Mouse (Mus musculus) hindbrain, embryonic 16.5 days (tissue): Measurements from ENCODE around the gene Trappc4. TPM values are rescaled to one million over a fixed set of nuclear protein-coding genes. Genes with fewer than 3 reads are reported as not detected.
A peak's percentile ranks its signal among the peaks of the same experiment; 100 is the strongest.
"Not testable (repeated sequence)": the region's sequence is repeated elsewhere in the genome, so short reads cannot be mapped to it uniquely, and the experiment has no call there.

Source experiments
- ATAC-seq: fragments of 200-750 bp; cut with Nextera tagmentation; 2 replicates; pipeline ENCODE4 v1.8.0; 2017; ENCODE audit warnings: moderate TSS enrichment, moderate library complexity
- H3K27ac ChIP-seq: fragments of 300-500 bp; sonication (generic); 2 replicates; pipeline ENCODE4 v1.5.1; 2014; ENCODE audit warnings: low read depth, mild to moderate bottlenecking, control low read depth, low read length, moderate library complexity
- H3K27me3 ChIP-seq: fragments of 300-500 bp; sonication (generic); replicated peaks from 2 replicates; pipeline ENCODE4 v1.6.1; 2014; ENCODE audit warnings: low read length; ENCODE audit not compliant: control insufficient read depth, insufficient read depth
- H3K36me3 ChIP-seq: fragments of 300-500 bp; sonication (generic); 2 replicates; pipeline ENCODE4 v1.6.1; 2014; ENCODE audit warnings: mild to moderate bottlenecking, low read length, moderate library complexity, mixed read lengths; ENCODE audit not compliant: control insufficient read depth, insufficient read depth
- H3K4me1 ChIP-seq: fragments of 300-500 bp; sonication (generic); 2 replicates; pipeline ENCODE4 v1.6.1; 2014; ENCODE audit warnings: low read depth, low read length; ENCODE audit not compliant: control insufficient read depth, insufficient read depth
- H3K4me2 ChIP-seq: fragments of 300-500 bp; sonication (generic); 2 replicates; pipeline ENCODE4 v1.6.1; 2014; ENCODE audit warnings: mild to moderate bottlenecking, low read length, control low read depth, moderate library complexity
- H3K4me3 ChIP-seq: fragments of 300-500 bp; sonication (generic); 2 replicates; pipeline ENCODE4 v1.5.1; 2014; ENCODE audit warnings: mild to moderate bottlenecking, low read length, control low read depth, moderate library complexity
- H3K9ac ChIP-seq: fragments of 300-500 bp; sonication (generic); 2 replicates; pipeline ENCODE4 v1.6.1; 2014; ENCODE audit warnings: low read depth, mild to moderate bottlenecking, control low read depth, low read length, moderate library complexity
- H3K9me3 ChIP-seq: fragments of 300-500 bp; sonication (generic); 2 replicates; pipeline ENCODE4 v1.6.1; 2014; ENCODE audit warnings: mild to moderate bottlenecking, low read length, moderate library complexity; ENCODE audit not compliant: control insufficient read depth
- WGBS: fragments of 180-500 bp; shearing (Covaris S2); extraction: QIAGEN DNeasy Blood & Tissue Kit; methylation state at CpG from one replicate; pipeline ENCODE4 v1.1.7; 2014; 5-methylcytosine and 5-hydroxymethylcytosine counted together
- polyA plus RNA-seq: library from polyadenylated mRNA; unstranded; fragments of >200 nt; fragmentation: Nextera tagmentation; extraction: Ambion mirVana; gene quantifications from 2 replicates; pipeline ENCODE4 v1.2.1, GENCODE M21; 2015

Trappc4 gene
- polyA plus RNA-seq, 1 experiment from 2014 or later = 308 TPM

DNA sequence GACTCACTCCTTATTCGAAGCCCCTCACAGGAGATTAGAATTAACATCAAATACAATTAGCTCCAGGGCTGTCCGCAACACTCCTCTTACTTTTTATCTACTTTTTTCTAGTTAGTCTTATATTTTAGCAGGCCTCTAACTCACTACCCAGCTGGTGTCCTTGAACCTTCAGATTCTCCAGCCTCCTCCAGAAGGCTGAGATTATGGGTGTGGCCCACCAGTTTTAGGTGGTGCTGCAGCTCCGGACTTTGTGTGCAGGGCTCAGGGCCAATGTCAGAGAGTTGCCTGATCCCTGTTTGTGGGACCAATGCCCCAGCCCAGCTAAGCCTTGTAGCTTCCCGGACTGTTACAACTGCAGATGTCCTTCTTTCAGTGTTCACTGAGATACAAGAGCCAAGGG lies 16.2 kb upstream of the Trappc4 start:
- Histone ChIP-seq H3K9me3 (no peaks in the 10 kb centered on the region), H3K27ac (no peak overlapping the region), H3K36me3 (no peaks in the 10 kb centered on the region), H3K4me3 (no peak overlapping the region), H3K27me3 (no peaks in the 10 kb centered on the region), H3K9ac (no peak overlapping the region), H3K4me2 (no peak overlapping the region), H3K4me1 (no peaks in the 10 kb centered on the region; the same call in 1 of the 2 replicates)
- no peak for ATAC-seq
- WGBS = 91% methylated on average over 4 of the region's 4 CpGs

DNA sequence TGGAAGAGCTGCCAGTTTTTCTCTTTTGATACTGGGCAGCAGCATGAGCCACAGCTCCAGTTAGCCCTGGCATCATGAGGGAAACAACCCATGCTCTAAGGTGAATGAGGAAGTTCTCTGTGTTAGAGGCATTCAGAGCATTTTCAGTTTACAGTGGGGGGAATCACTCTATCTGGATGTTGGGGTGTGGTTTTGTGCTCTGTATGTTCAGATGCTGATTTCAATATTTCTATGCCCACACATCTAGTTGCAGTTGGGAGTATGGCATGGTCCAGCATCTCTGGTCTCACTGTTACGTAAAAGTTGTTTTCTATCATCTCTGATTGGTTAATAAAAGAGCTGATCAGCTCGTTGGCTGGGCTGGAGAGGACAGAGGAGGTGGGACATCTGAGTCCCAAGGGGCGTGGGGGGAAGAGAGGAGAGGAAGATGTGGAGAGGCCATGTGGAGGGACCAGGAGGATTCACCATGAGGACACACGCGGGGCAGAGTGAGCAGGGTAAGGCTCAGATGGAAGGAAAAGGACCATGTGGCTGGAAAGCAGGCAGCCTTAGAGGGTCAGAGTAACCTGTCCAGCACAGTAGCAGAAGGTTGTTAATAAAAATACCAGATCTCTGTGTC lies 13.0 kb upstream of the Trappc4 start:
- 76% methylated on average over 5 of the region's 5 CpGs for WGBS
- H3K36me3 ChIP-seq = no peaks in the 10 kb centered on the region
- H3K4me1 ChIP-seq = peaks cover 9% of the 10 kb centered on the region
- ATAC-seq = no peak
- no peak overlapping the region for H3K27ac ChIP-seq
- no peak overlapping the region for H3K4me2 ChIP-seq
- no peaks in the 10 kb centered on the region for H3K9me3 ChIP-seq
- no peaks in the 10 kb centered on the region for H3K27me3 ChIP-seq
- no peak overlapping the region for H3K9ac ChIP-seq
- no peak overlapping the region for H3K4me3 ChIP-seq

DNA sequence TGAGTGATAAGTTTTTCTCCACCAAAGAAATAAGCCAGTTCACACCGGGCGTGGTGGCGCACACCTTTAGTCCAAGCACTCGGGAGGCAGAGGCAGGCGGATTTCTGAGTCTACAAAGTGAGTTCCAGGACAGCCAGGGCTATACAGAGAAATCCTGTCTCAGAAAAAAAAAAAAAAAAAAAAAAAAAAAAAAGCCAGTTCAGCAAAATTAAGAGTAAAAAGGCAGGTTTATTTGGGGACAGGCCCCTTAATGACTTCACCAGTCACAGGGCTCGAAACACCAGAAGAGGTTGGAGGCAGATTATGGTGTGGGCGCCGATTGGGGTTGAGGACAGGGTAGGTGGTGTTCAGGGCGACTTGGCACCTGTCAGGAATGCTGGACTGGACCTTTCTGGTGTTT lies 12.3 kb upstream of the Trappc4 start:
- not testable (repeated sequence) for H3K36me3 ChIP-seq, H3K4me1 ChIP-seq, ATAC-seq, H3K4me2 ChIP-seq, H3K9ac ChIP-seq, H3K27me3 ChIP-seq, H3K4me3 ChIP-seq, H3K9me3 ChIP-seq, H3K27ac ChIP-seq
- WGBS = 96% methylated on average over 9 of the region's 9 CpGs

DNA sequence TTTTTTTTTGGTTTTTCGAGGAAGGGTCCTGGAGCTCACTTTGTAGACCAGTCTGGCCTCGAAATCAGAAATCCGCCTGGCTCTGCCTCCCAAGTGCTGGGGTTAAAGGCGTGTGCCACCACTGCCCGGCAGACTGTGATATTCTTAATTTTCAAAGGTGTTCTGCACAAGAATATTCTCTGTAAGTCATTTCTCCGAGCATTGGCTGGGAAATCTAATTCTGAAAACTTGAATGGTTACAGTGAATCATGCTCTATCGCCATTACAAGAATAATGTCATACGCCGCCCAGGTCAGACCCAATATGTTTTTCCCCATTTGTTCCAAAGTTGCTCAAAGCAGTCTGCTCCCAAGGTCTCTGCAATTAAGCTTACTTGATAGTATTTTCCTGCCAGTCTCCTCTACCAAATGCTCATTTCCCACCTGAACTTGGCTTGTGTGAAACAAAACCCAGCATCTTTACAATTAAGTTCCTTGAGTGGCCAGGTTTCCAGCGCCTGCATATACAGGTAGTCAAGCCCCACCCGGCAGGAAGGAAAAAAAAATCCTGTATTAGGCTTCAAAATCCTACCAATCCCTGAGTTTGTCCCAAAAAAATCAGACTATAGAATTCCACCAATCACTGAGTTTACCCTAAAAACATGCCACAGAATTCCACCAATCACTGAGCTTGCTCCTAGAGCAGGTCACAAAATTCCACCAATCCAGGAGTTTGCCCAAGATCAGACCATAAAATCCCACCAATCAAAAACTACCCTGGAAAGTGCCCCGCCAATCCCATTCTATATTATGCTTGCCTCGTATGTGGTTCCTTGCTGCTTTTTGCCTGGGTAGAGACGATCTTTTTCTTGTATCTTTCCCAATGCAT lies 11.4 kb upstream of the Trappc4 start, which contains the start of gene Ccdc84:
Ccdc84 (minus strand) TSS at position 51 of the 867 bp plus-strand sequence.
- Histone ChIP-seq H3K36me3 (peaks cover 6% of the 10 kb centered on the region; the same call in 1 of the 2 replicates), H3K4me3 (peak within 1 kb of the TSS; percentile 89), H3K27ac (peak within 1 kb of the TSS; percentile 84), H3K4me1 (peaks cover 9% of the 10 kb centered on the region), H3K9ac (peak within 1 kb of the TSS; percentile 92), H3K9me3 (no peaks in the 10 kb centered on the region), H3K27me3 (no peaks in the 10 kb centered on the region), H3K4me2 (peak within 1 kb of the TSS; percentile 74)
- ATAC-seq = no peak
- 77% methylated on average over 14 of the region's 14 CpGs for WGBS

DNA sequence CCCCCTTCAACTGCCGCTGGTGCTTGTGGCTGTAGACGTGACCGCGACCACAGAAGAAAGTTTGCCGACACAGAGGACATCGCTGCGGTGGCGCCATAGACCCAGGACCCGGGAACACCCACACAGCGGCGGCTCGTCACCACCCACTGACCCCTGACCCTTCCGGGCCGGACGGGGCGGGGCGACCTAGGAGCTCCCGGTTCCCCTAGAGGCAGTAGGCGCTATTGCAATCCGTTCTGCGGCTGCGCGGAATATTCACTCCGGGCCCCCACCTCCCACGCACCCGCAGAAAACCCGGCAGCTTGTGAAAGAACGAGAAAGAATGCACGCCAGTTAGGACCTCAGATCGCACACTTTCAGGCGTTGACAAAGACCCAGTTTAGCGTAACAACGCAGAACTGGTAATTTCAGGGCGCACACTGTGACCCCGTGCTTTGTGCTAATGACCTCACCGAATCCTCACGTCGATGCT lies 10.5 kb upstream of the Trappc4 start:
- H3K4me2 ChIP-seq = peak overlapping the region; percentile 74
- WGBS = under 1% methylated on average over 38 of the region's 38 CpGs
- ATAC-seq = peak; percentile 89

DNA sequence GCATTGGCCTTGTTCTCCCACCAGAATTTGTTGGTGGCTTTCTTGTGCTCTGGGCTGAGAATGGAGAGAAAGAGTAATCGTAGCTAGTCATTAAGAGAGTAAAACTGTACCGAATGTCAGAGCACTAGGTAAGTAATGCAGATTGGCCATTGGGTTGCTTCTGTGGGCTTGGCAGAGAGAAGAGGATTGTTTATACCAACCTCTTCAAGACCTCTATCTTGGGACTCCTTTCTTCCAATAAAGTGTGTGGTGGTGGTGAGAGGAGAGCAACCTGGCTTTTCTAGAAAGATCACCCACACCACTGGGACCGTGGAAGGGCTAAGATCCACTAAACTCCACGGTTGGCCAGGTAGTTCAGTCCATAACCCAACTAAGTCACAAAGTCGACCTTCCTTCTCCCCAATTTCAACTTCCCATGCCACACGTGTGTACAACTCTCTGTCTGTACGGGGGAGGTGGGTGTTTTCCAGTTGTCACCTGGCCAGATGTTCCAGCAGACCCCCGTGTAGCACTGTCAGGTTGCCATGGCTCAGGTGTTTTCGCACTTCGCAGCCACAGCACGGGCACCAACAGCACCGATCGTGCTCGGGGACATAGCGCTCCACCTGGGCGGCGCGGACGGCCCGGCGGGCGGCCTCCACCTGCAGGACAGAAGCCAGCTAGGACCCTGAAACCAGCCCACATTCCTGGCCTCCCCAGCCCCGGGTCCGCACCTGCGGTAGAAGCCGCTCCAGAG lies 9.9 kb upstream of the Trappc4 start:
- peak overlapping the region; percentile 89 for H3K4me3 ChIP-seq
- peaks cover 9% of the 10 kb centered on the region for H3K4me1 ChIP-seq
- peak overlapping the region; percentile 84 for H3K27ac ChIP-seq
- H3K9ac ChIP-seq = peak overlapping the region; percentile 92
- ATAC-seq = no peak; the same call in 1 of the 2 replicates
- 7% methylated on average over 26 of the region's 26 CpGs for WGBS
- H3K9me3 ChIP-seq = no peaks in the 10 kb centered on the region
- peak overlapping the region; percentile 74 for H3K4me2 ChIP-seq
- H3K27me3 ChIP-seq = no peaks in the 10 kb centered on the region
- H3K36me3 ChIP-seq = peaks cover 16% of the 10 kb centered on the region

More for the DNA sequence above, 10.5 kb upstream of the Trappc4 start:
- peak overlapping the region; percentile 89 for H3K4me3 ChIP-seq
- no peaks in the 10 kb centered on the region for H3K27me3 ChIP-seq
- peaks cover 10% of the 10 kb centered on the region for H3K36me3 ChIP-seq
- no peaks in the 10 kb centered on the region for H3K9me3 ChIP-seq
- peaks cover 9% of the 10 kb centered on the region for H3K4me1 ChIP-seq
- peak overlapping the region; percentile 84 for H3K27ac ChIP-seq
- H3K9ac ChIP-seq = peak overlapping the region; percentile 92

DNA sequence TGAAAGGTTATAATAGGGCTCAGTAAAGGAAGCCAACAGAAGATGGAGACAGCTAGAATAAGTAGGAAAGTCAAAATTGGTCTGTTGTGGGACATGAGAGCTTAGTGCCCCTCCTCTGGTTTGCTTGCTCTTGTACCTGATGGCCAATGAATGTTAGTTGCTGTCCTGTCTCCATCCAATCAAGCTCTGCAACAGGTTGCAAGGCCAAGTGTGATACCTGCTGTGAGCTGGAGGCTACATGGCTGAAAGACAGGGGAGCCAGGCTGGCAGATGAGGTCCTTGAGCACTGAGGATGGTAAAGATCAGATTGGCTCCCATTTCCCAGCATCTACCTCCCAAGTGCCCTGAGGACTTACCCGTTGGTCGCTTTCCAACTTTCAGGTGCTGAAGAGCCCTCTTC lies 5.4 kb upstream of the Trappc4 start:
- H3K27me3 ChIP-seq = no peaks in the 10 kb centered on the region
- no peak overlapping the region for H3K27ac ChIP-seq
- H3K4me3 ChIP-seq = no peak overlapping the region
- H3K36me3 ChIP-seq = peaks cover 42% of the 10 kb centered on the region
- WGBS = 84% methylated on average over 2 of the region's 2 CpGs
- no peak for ATAC-seq
- H3K4me1 ChIP-seq = peaks cover 11% of the 10 kb centered on the region
- H3K4me2 ChIP-seq = no peak overlapping the region
- no peak overlapping the region for H3K9ac ChIP-seq
- no peaks in the 10 kb centered on the region for H3K9me3 ChIP-seq

DNA sequence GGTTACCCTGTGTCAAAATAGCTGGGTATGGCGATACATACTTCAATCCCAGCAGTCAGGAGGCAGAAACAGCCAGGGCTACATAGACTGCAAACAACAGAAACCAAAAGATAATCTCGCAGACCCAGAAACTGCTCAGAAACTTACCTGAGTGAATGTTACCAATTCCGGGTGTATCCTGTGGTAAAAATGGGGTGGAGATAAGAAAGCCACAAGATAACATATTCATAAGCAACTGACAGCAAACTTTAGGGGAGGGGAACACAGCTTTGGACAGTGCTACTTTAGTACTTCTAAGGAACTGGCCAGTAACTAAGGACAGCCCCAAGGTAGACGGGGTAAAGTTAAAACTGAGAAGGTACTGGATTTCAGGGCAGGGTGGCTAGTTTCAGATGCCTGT lies 4.9 kb upstream of the Trappc4 start:
- WGBS = 82% methylated on average over 4 of the region's 4 CpGs
- H3K36me3 ChIP-seq = peaks cover 42% of the 10 kb centered on the region

More for the DNA sequence above, 4.9 kb upstream of the Trappc4 start:
- Histone ChIP-seq H3K9ac (no peak overlapping the region), H3K27me3 (no peaks in the 10 kb centered on the region), H3K4me1 (peaks cover 10% of the 10 kb centered on the region), H3K27ac (no peak overlapping the region), H3K4me2 (no peak overlapping the region), H3K9me3 (no peaks in the 10 kb centered on the region), H3K4me3 (no peak overlapping the region)
- no peak for ATAC-seq
